Mouse (Mus musculus) small intestine, adult 2 months (tissue): ENCODE results near the gene Ifitm3. TPM values are rescaled to one million over a fixed set of nuclear protein-coding genes. Genes with fewer than 3 reads are reported as not detected.
A peak's percentile ranks its signal among the peaks of the same experiment; 100 is the strongest.

Experiments used
- H3K27ac ChIP-seq: fragments of 200-500 bp; 2 replicates; pipeline ENCODE4 v1.5.1; 2012; ENCODE audit warnings: low read depth, low read length, control low read depth, inconsistent platforms; ENCODE audit not compliant: insufficient read depth
- H3K27me3 ChIP-seq: fragments of 200-500 bp; 2 replicates; pipeline ENCODE4 v1.6.1; 2012; ENCODE audit warnings: mild to moderate bottlenecking, moderate library complexity, low read length, inconsistent platforms; ENCODE audit not compliant: control insufficient read depth, insufficient read depth
- H3K36me3 ChIP-seq: fragments of 200-500 bp; 2 replicates; pipeline ENCODE4 v1.6.1; 2012; ENCODE audit warnings: mild to moderate bottlenecking, low read length, control low read depth, inconsistent platforms; ENCODE audit not compliant: control insufficient read depth, insufficient read depth
- H3K4me1 ChIP-seq: fragments of 200-500 bp; 2 replicates; pipeline ENCODE4 v1.6.1; 2012; ENCODE audit warnings: low read length, inconsistent platforms, mixed read lengths; ENCODE audit not compliant: control insufficient read depth, insufficient read depth, insufficient read length
- H3K4me3 ChIP-seq: fragments of 200-500 bp; 2 replicates; pipeline ENCODE4 v1.5.1; 2012; ENCODE audit warnings: low read depth, mild to moderate bottlenecking, control low read depth, inconsistent platforms, low read length, moderate library complexity
- CTCF ChIP-seq: fragments of 200-500 bp; IDR thresholded peaks from 2 replicates; pipeline ENCODE4 v1.5.1; 2012; ENCODE audit warnings: low read depth, mild to moderate bottlenecking, control low read depth, inconsistent platforms, low read length, moderate library complexity, mixed read lengths; ENCODE audit not compliant: insufficient replicate concordance, insufficient read length; ENCODE audit errors: extremely low read depth
- POLR2A ChIP-seq: fragments of 200-500 bp; IDR thresholded peaks from 2 replicates; pipeline ENCODE4 v1.6.1; 2012; ENCODE audit warnings: low read depth, mild to moderate bottlenecking, control low read depth, inconsistent platforms, low read length, moderate library complexity
- WGBS: fragments of 180-500 bp; shearing (Covaris S2); methylation state at CpG from one replicate; pipeline ENCODE4 v1.1.7; 2018; 5-methylcytosine and 5-hydroxymethylcytosine counted together
- polyA plus RNA-seq: library from polyadenylated mRNA; depleted of rRNA; stranded (reverse); fragments of >200 nt; gene quantifications from 2 replicates; pipeline ENCODE4 v1.2.3, GENCODE M21; 2012; rRNA removed

Gene Ifitm3
- 101 and 147 TPM in 2 replicates for polyA plus RNA-seq

DNA sequence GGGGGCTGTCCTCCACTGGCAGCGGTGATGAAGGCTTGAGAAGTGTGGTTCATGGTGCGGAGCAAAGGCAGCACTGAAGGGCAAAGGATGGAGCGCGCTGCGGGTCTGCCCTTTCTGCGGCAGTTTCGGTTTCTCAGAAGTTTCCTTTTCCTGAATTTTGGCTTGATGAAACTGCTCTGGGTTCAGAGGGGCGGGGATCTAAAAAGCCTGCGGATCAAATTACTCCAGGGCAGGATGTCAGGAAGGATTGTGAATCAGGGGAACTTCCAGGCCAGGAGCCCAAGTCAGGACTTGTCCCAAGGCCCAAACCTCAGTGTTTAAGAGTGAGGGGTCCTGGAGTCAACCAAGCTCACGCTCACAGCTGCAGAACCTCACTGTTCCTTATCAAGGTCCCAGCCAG, at the start of gene Ifitm3:
TSS of gene Ifitm3 (minus strand) at position 178 of the 400 bp plus-strand sequence.
- Histone ChIP-seq H3K4me1 (peaks cover 10% of the 10 kb centered on the region; the same call in 1 of the 2 replicates), H3K4me3 (peak within 1 kb of the TSS; percentile 67), H3K27ac (peak within 1 kb of the TSS; percentile 88), H3K27me3 (no peaks in the 10 kb centered on the region), H3K36me3 (no peaks in the 10 kb centered on the region)
- no peak for TF ChIP-seq CTCF
- TF ChIP-seq POLR2A, result peak; percentile 59; the same call in 1 of the 2 replicates
- 9% methylated on average over 10 of the region's 10 CpGs for WGBS

DNA sequence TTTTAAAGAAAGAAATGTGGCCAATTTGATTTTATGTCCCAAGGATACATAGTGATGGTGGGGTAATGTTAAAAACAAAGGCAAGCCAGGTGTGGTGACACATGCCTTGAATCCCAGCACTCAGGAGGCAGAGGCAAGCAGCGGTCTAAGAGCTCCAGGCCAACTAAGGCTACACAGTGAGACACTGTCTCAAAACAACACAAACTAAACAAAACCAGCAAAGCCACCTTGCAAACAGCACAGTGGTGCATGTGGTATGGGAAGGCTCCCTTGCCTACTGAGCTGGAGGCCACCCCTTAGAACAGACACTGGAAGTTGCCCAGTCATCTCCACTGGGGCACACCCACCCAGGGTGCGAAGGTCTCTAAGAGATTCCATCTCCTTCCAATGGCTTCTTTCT, 49.4 kb upstream of the Ifitm3 start:
- H3K36me3 ChIP-seq, result no peaks in the 10 kb centered on the region
- H3K4me1 ChIP-seq, result peaks cover 27% of the 10 kb centered on the region
- peak overlapping the region; percentile 77 for H3K4me3 ChIP-seq
- H3K27me3 ChIP-seq, result no peaks in the 10 kb centered on the region
- peak overlapping the region; percentile 57 for H3K27ac ChIP-seq
- 53% methylated on average over 2 of the region's 2 CpGs for WGBS
- TF ChIP-seq POLR2A, result no peak
- TF ChIP-seq CTCF, result no peak

DNA sequence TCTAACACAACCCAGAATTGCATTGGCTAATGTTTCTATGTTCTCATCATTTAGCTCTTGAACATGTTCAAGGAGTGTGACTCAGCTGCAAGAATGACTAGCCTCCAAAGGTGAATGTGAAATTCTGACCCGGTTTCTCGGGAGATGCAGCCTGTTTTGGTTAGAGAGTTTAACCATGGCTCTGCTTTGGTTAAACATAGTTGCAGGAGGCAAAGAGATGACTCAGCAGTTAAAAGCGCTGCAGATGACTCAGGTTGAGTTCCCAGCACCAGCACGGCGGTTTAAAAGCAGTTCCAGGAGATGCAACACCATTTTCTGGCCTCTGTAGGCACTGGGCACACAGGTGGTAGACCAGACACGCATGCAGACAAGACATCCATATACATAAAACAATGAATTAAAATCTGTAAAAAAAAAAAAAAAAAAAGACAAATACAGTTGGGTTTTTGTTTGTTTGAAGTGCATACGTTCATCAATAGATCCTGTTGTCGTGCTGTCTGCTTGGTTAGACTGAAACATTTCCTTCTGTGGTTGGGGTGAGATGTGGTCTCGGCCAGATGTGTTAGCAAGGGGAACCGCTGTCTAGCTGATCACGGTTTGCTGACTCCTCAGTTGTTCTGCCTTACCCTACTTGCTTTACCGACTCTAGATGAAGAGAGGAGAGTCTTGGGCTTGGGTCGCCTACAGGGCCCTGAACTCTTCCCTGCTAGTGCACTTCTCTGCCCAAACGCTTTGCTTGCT, 48.2 kb upstream of the Ifitm3 start:
- peaks cover 17% of the 10 kb centered on the region for H3K4me1 ChIP-seq
- H3K36me3 ChIP-seq, result no peaks in the 10 kb centered on the region
- TF ChIP-seq POLR2A, result no peak
- no peak for TF ChIP-seq CTCF
- no peaks in the 10 kb centered on the region for H3K27me3 ChIP-seq
- no peak overlapping the region for H3K4me3 ChIP-seq
- 85% methylated on average over 14 of the region's 14 CpGs for WGBS
- peak overlapping the region; percentile 21; the same call in 1 of the 2 replicates for H3K27ac ChIP-seq

DNA sequence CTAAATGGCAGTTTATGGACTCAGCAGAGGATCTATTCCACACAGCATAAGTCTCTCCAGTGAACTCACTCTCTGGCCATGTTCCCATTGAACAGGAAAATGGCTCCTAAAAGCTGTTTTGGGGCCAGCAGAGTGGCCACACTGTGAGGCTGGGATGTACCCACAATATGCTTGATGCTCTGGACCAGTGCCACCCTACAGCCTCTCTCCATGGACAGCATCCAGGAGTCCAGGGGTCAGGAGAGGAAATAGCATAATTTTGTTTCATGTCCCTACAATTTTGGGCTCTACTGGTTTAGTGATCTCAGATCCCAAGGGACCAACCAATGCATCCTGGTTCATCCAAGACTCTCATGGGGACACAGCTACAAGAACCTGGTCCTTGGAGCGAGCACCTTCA, 47.0 kb upstream of the Ifitm3 start:
- H3K36me3 ChIP-seq, result no peaks in the 10 kb centered on the region
- H3K4me3 ChIP-seq, result no peak overlapping the region
- no peak for TF ChIP-seq CTCF
- no peak for TF ChIP-seq POLR2A
- peaks cover 11% of the 10 kb centered on the region for H3K4me1 ChIP-seq
- H3K27ac ChIP-seq, result no peak overlapping the region
- 100% methylated on average over 1 of the region's 1 CpGs for WGBS
- no peaks in the 10 kb centered on the region for H3K27me3 ChIP-seq

DNA sequence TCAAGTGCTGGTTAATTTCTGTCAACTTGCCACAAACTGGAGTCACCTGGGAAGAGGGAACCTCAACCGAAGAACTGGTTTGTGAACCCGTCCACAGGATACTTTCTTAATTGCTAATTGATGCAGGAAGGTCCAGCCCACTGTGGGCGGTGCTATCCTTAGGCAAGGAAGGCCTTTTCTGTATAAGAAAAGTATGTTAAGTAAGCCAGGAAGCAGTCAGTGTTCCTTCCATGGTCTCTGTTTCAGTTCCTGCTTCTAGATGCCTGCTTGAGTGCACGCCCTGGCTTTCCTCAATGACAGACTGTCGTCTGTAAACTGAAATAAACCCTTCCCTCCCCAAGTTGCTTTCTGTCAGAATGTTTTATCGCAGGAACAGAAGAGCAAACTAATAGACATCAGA, 46.4 kb upstream of the Ifitm3 start:
- TF ChIP-seq CTCF (no peak), POLR2A (no peak)
- no peak overlapping the region for H3K4me3 ChIP-seq
- H3K4me1 ChIP-seq, result peaks cover 11% of the 10 kb centered on the region
- H3K27ac ChIP-seq, result no peak overlapping the region
- no peaks in the 10 kb centered on the region for H3K27me3 ChIP-seq
- no peaks in the 10 kb centered on the region for H3K36me3 ChIP-seq
- WGBS, result 83% methylated on average over 6 of the region's 6 CpGs

DNA sequence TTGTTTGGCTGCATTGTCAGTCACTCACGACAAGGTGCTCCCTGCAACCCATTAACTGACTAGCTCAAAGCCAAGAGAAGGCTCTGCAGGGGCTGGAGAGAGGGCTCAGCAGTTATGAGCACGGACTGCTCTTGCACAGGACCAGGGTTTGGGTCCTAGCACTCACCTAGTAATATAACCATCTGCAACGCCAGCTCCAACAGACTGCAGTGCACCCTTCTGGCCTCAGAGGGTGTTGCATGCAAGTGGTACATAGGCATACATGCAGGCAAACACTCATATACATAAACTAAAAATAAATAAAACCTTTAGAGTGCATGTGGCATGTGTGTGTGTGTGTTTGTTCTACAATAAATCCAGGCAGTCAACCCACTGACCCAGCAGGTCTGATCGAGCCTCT, 45.2 kb upstream of the Ifitm3 start:
- Histone ChIP-seq H3K4me3 (no peak overlapping the region), H3K4me1 (peaks cover 6% of the 10 kb centered on the region; the same call in 1 of the 2 replicates), H3K27ac (no peak overlapping the region), H3K27me3 (no peaks in the 10 kb centered on the region), H3K36me3 (no peaks in the 10 kb centered on the region)
- WGBS, result 80% methylated on average over 4 of the region's 4 CpGs
- no peak for TF ChIP-seq CTCF
- TF ChIP-seq POLR2A, result no peak

DNA sequence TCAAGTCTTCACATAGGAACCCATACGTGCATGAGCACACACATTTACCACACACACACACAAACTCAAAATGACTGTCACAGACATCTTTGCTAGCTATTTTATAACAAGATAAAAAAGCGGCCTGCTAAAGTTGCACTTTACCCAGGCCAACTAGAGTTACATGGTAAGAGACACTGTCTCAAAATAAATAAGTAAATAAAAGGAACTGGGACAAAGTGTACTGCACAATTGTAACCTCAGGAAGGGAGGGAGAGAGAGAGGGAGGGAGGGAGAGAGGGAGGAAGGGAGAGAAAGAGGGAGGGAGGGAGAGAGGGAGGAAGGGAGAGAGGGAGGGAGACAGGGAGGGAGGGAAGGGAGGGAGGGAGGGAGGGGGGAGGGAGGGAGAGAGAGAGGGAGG, 41.9 kb upstream of the Ifitm3 start:
- peaks cover 5% of the 10 kb centered on the region for H3K4me1 ChIP-seq
- no peaks in the 10 kb centered on the region for H3K27me3 ChIP-seq
- H3K36me3 ChIP-seq, result no peaks in the 10 kb centered on the region
- 42% methylated on average over 2 of the region's 2 CpGs for WGBS
- no peak overlapping the region for H3K4me3 ChIP-seq
- no peak for TF ChIP-seq POLR2A
- no peak for TF ChIP-seq CTCF
- no peak overlapping the region for H3K27ac ChIP-seq

GRCm38 (mm10) chr7:141052016-141052415, 41.4 kb upstream of the Ifitm3 start:
- Histone ChIP-seq H3K27ac (no peak overlapping the region), H3K4me1 (peaks cover 8% of the 10 kb centered on the region), H3K36me3 (no peaks in the 10 kb centered on the region), H3K4me3 (no peak overlapping the region), H3K27me3 (no peaks in the 10 kb centered on the region)
- 56% methylated on average over 4 of the region's 4 CpGs for WGBS
- TF ChIP-seq CTCF (no peak), POLR2A (no peak)
